Mouse (Mus musculus) bone marrow, adult 2 months (tissue): ENCODE results near the gene Igfbpl1. TPM values are rescaled to one million over a fixed set of nuclear protein-coding genes. Genes with fewer than 3 reads are reported as not detected.

Experiments
- H3K27ac ChIP-seq: fragments of 200-500 bp; 2 replicates; pipeline ENCODE4 v1.5.1; 2012; ENCODE audit warnings: low read depth, mild to moderate bottlenecking, control low read depth, inconsistent platforms, low read length; ENCODE audit not compliant: control insufficient read depth, poor library complexity, insufficient read depth
- H3K4me1 ChIP-seq: fragments of 200-500 bp; 2 replicates; pipeline ENCODE4 v1.6.1; 2011; ENCODE audit warnings: low read length; ENCODE audit not compliant: control insufficient read depth, insufficient read depth
- H3K4me3 ChIP-seq: fragments of 200-500 bp; replicated peaks from 2 replicates; pipeline ENCODE3; 2011; ENCODE audit warnings: mild to moderate bottlenecking, low read depth, low read length, control low read depth; ENCODE audit not compliant: control insufficient read depth
- CTCF ChIP-seq: fragments of 200-500 bp; IDR thresholded peaks from 2 replicates; pipeline ENCODE4 v1.5.1; 2011; ENCODE audit warnings: low read length, control low read depth; ENCODE audit not compliant: control insufficient read depth, insufficient read depth
- POLR2A ChIP-seq: fragments of 200-500 bp; IDR thresholded peaks from 2 replicates; pipeline ENCODE4 v1.6.1; 2011; ENCODE audit warnings: low read depth, mild to moderate bottlenecking, control low read depth, low read length, borderline replicate concordance; ENCODE audit not compliant: control insufficient read depth
- WGBS: fragments of 180-500 bp; shearing (Covaris S2); methylation state at CpG from one replicate; pipeline ENCODE4 v1.1.7; 2018; 5-methylcytosine and 5-hydroxymethylcytosine counted together
- polyA plus RNA-seq: library from polyadenylated mRNA; stranded (reverse); fragments of >200 nt; gene quantifications from 2 replicates; pipeline ENCODE4 v1.2.4, GENCODE M21; 2011; ENCODE audit warnings: low replicate concordance; ENCODE audit not compliant: missing spikeins, insufficient read depth, insufficient read length

Igfbpl1 gene
- polyA plus RNA-seq, 1 experiment = 1.6 TPM

GRCm38 (mm10) chr4:45769791-45770637 is 56.7 kb downstream of the Igfbpl1 start:
- Histone ChIP-seq H3K4me3 (no peak overlapping the region), H3K27ac (no peak overlapping the region), H3K4me1 (no peaks in the 10 kb centered on the region)
- TF ChIP-seq POLR2A = no peak
- TF ChIP-seq CTCF = no peak
- WGBS = 74% methylated on average over 10 of the region's 10 CpGs

- TF ChIP-seq CTCF (no peak), POLR2A (no peak)
- Histone ChIP-seq H3K4me1 (no peaks in the 10 kb centered on the region), H3K4me3 (no peak overlapping the region), H3K27ac (no peak overlapping the region)
- WGBS = 79% methylated on average over 10 of the region's 10 CpGs
Measured at GRCm38 (mm10) chr4:45769141-45769540, 57.6 kb downstream of the Igfbpl1 start.

- Histone ChIP-seq H3K27ac (no peak overlapping the region), H3K4me1 (no peaks in the 10 kb centered on the region), H3K4me3 (no peak overlapping the region)
- 51% methylated on average over 11 of the region's 11 CpGs for WGBS
- TF ChIP-seq CTCF (no peak), POLR2A (no peak)
Measured at GRCm38 (mm10) chr4:45767891-45768558, 58.7 kb downstream of the Igfbpl1 start.

GRCm38 (mm10) chr4:45766774-45767173 is 59.9 kb downstream of the Igfbpl1 start:
- H3K4me1 ChIP-seq = no peaks in the 10 kb centered on the region
- no peak overlapping the region for H3K4me3 ChIP-seq
- 81% methylated on average over 7 of the region's 7 CpGs for WGBS
- H3K27ac ChIP-seq = no peak overlapping the region
- TF ChIP-seq CTCF (no peak), POLR2A (no peak)

GRCm38 (mm10) chr4:45765565-45766201 is 61.0 kb downstream of the Igfbpl1 start:
- no peaks in the 10 kb centered on the region for H3K4me1 ChIP-seq
- no peak overlapping the region for H3K27ac ChIP-seq
- 3% methylated on average over 18 of the region's 18 CpGs for WGBS
- TF ChIP-seq POLR2A = no peak
- no peak for TF ChIP-seq CTCF
- no peak overlapping the region for H3K4me3 ChIP-seq

GRCm38 (mm10) chr4:45765121-45765564 is 61.6 kb downstream of the Igfbpl1 start:
- Histone ChIP-seq H3K4me1 (no peaks in the 10 kb centered on the region), H3K27ac (no peak overlapping the region), H3K4me3 (no peak overlapping the region)
- WGBS = 32% methylated on average over 16 of the region's 16 CpGs
- TF ChIP-seq CTCF (no peak), POLR2A (no peak)

GRCm38 (mm10) chr4:45764141-45764494 is 62.6 kb downstream of the Igfbpl1 start:
- 15% methylated on average over 10 of the region's 10 CpGs for WGBS
- no peak for TF ChIP-seq CTCF
- no peak for TF ChIP-seq POLR2A
- Histone ChIP-seq H3K27ac (no peak overlapping the region), H3K4me3 (peak overlapping the region; percentile 24), H3K4me1 (no peaks in the 10 kb centered on the region)

- Histone ChIP-seq H3K4me3 (peak overlapping the region; percentile 24), H3K4me1 (no peaks in the 10 kb centered on the region), H3K27ac (no peak overlapping the region)
- WGBS = 35% methylated on average over 18 of the region's 18 CpGs
- TF ChIP-seq POLR2A = no peak
- no peak for TF ChIP-seq CTCF
Measured at GRCm38 (mm10) chr4:45763288-45764140, 63.2 kb downstream of the Igfbpl1 start.
